Mouse (Mus musculus) CH12.LX (cell line): ENCODE results near the gene Vps41. TPM values are rescaled to one million over a fixed set of nuclear protein-coding genes. Genes with fewer than 3 reads are reported as not detected.

Source experiments
- DNase-seq: peaks from one replicate; pipeline ENCODE4 v3.0.0-alpha.2; 2013; ENCODE audit errors: extremely low read depth
- H3K27ac ChIP-seq: 2 replicates; pipeline ENCODE4 v1.5.1; 2012; ENCODE audit warnings: low read depth, mild to moderate bottlenecking, control low read depth, moderate library complexity; ENCODE audit not compliant: insufficient read depth
- H3K27me3 ChIP-seq: replicated peaks from 2 replicates; pipeline ENCODE3; 2012; ENCODE audit warnings: inconsistent platforms
- H3K36me3 ChIP-seq, 2 experiments: replicated peaks in 1 of 2; 2 replicates each; pipeline versions ENCODE3 to v1.6.1; 2012; ENCODE audit warnings: inconsistent platforms in 1 of 2, low read length in 1 of 2, mild to moderate bottlenecking in 1 of 2, mixed read lengths in 1 of 2, moderate library complexity in 1 of 2; ENCODE audit not compliant: control insufficient read depth in 1 of 2, insufficient read depth in 1 of 2
- H3K4me1 ChIP-seq, 2 experiments: 2 replicates each; pipeline ENCODE4 v1.6.1; 2012; ENCODE audit warnings: inconsistent platforms in 1 of 2, moderate library complexity in 1 of 2; ENCODE audit not compliant: insufficient read depth in 2 of 2, control insufficient read depth in 1 of 2
- H3K4me2 ChIP-seq: 2 replicates; pipeline ENCODE4 v1.6.1; 2012; ENCODE audit warnings: low read depth, mild to moderate bottlenecking, control low read depth; ENCODE audit not compliant: poor library complexity, insufficient read depth, severe bottlenecking
- H3K4me3 ChIP-seq, 3 experiments: fragments of 150-350 bp in 1 of 3; sonication (generic) in 1 of 3; replicated peaks in 1 of 3; 2 replicates each; pipeline versions ENCODE3 to v1.5.1; 2011 to 2012; ENCODE audit warnings: low read depth in 2 of 3, low read length in 2 of 3, mild to moderate bottlenecking in 2 of 3, moderate library complexity in 2 of 3, control low read depth in 1 of 3, improper control_type of control experiment in 1 of 3, inconsistent platforms in 1 of 3, mixed read lengths in 1 of 3; ENCODE audit not compliant: poor library complexity in 1 of 3
- H3K79me2 ChIP-seq: replicated peaks from 2 replicates; pipeline ENCODE4 v1.6.1; 2012; ENCODE audit warnings: mild to moderate bottlenecking, moderate library complexity; ENCODE audit not compliant: control insufficient read depth, poor library complexity, insufficient read depth, severe bottlenecking; ENCODE audit errors: extremely low read depth
- H3K9ac ChIP-seq: 2 replicates; pipeline ENCODE4 v1.6.1; 2012; ENCODE audit warnings: low read depth, mild to moderate bottlenecking, control low read depth, moderate library complexity; ENCODE audit not compliant: insufficient read depth
- H3K9me3 ChIP-seq: replicated peaks from 2 replicates; pipeline ENCODE3; 2012; ENCODE audit warnings: low read length, inconsistent platforms, mixed read lengths
- BHLHE40 ChIP-seq: IDR thresholded peaks from 2 replicates; pipeline ENCODE4 v1.6.1; 2011; ENCODE audit warnings: mild to moderate bottlenecking, low read depth, low read length, improper control_type of control experiment
- CHD1 ChIP-seq: IDR thresholded peaks from 2 replicates; pipeline ENCODE4 v1.6.1; 2012; ENCODE audit warnings: low read depth, low read length, improper control_type of control experiment, inconsistent platforms
- CTCF ChIP-seq, 2 experiments: IDR thresholded peaks in 1 of 2; conservative IDR thresholded peaks in 1 of 2; 2 replicates each; pipeline ENCODE4 v1.5.1; 2011 to 2012; ENCODE audit warnings: low read depth in 2 of 2, low read length in 2 of 2, improper control_type of control experiment in 1 of 2, inconsistent platforms in 1 of 2, mild to moderate bottlenecking in 1 of 2, moderate library complexity in 1 of 2
- ELF1 ChIP-seq: IDR thresholded peaks from 2 replicates; pipeline ENCODE4 v1.6.1; 2014; ENCODE audit warnings: low read depth, mild to moderate bottlenecking, inconsistent platforms, low read length, improper control_type of control experiment
- ETS1 ChIP-seq: conservative IDR thresholded peaks from 2 replicates; pipeline ENCODE4 v1.6.1; 2012; ENCODE audit warnings: low read depth, mild to moderate bottlenecking, inconsistent platforms, low read length, improper control_type of control experiment, moderate library complexity
- GABPA ChIP-seq: IDR thresholded peaks from 2 replicates; pipeline ENCODE4 v1.6.1; 2012; ENCODE audit warnings: low read depth, low read length, improper control_type of control experiment, inconsistent platforms; ENCODE audit not compliant: insufficient replicate concordance
- HCFC1 ChIP-seq: IDR thresholded peaks from 2 replicates; pipeline ENCODE4 v1.6.1; 2012; ENCODE audit warnings: low read depth, mild to moderate bottlenecking, inconsistent platforms, low read length, improper control_type of control experiment
- IRF4 ChIP-seq: IDR thresholded peaks from 2 replicates; pipeline ENCODE4 v1.6.1; 2014; ENCODE audit warnings: low read depth, mild to moderate bottlenecking, inconsistent platforms, low read length, improper control_type of control experiment
- JUN ChIP-seq: IDR thresholded peaks from 2 replicates; pipeline ENCODE4 v1.6.1; 2011; ENCODE audit warnings: low read depth, mild to moderate bottlenecking, low read length, improper control_type of control experiment, moderate library complexity; ENCODE audit not compliant: insufficient read depth
- JUND ChIP-seq: conservative IDR thresholded peaks from 2 replicates; pipeline ENCODE4 v1.6.1; 2011; ENCODE audit warnings: low read depth, low read length, improper control_type of control experiment
- KAT2A ChIP-seq: IDR thresholded peaks from 2 replicates; pipeline ENCODE4 v1.6.1; 2012; ENCODE audit warnings: low read length, improper control_type of control experiment, inconsistent platforms; ENCODE audit not compliant: insufficient replicate concordance
- MAX ChIP-seq: IDR thresholded peaks from 2 replicates; pipeline ENCODE4 v1.6.1; 2011; ENCODE audit warnings: low read length, improper control_type of control experiment
- MAZ ChIP-seq: IDR thresholded peaks from 2 replicates; pipeline ENCODE4 v1.6.1; 2012; ENCODE audit warnings: low read depth, mild to moderate bottlenecking, inconsistent platforms, low read length, improper control_type of control experiment, moderate library complexity
- MXI1 ChIP-seq: IDR thresholded peaks from 2 replicates; pipeline ENCODE4 v1.6.1; 2011; ENCODE audit warnings: mild to moderate bottlenecking, low read depth, low read length, improper control_type of control experiment
- NELFE ChIP-seq: IDR thresholded peaks from 2 replicates; pipeline ENCODE4 v1.6.1; 2011; ENCODE audit warnings: low read depth, low read length, improper control_type of control experiment
- NRF1 ChIP-seq: IDR thresholded peaks from 2 replicates; pipeline ENCODE4 v1.6.1; 2014; ENCODE audit warnings: low read depth, mild to moderate bottlenecking, inconsistent platforms, low read length, improper control_type of control experiment, moderate library complexity
- PAX5 ChIP-seq: IDR thresholded peaks from 2 replicates; pipeline ENCODE4 v1.6.1; 2012; ENCODE audit warnings: low read length, inconsistent platforms, mixed read lengths
- POLR2A ChIP-seq: IDR thresholded peaks from 2 replicates; pipeline ENCODE4 v1.6.1; 2011; ENCODE audit warnings: low read depth, mild to moderate bottlenecking, improper control_type of control experiment, low read length
- RAD21 ChIP-seq: IDR thresholded peaks from 2 replicates; pipeline ENCODE4 v1.6.1; 2011; ENCODE audit warnings: low read depth, mild to moderate bottlenecking, low read length, improper control_type of control experiment, moderate library complexity
- SMC3 ChIP-seq: IDR thresholded peaks from 2 replicates; pipeline ENCODE4 v1.6.1; 2011; ENCODE audit warnings: low read depth, low read length, improper control_type of control experiment
- UBTF ChIP-seq: IDR thresholded peaks from 2 replicates; pipeline ENCODE4 v1.6.1; 2012; ENCODE audit warnings: low read depth, mild to moderate bottlenecking, inconsistent platforms, low read length, improper control_type of control experiment, moderate library complexity
- ZMIZ1 ChIP-seq: IDR thresholded peaks from 2 replicates; pipeline ENCODE4 v1.6.1; 2012; ENCODE audit warnings: low read depth, mild to moderate bottlenecking, inconsistent platforms, low read length, improper control_type of control experiment
- dilution Hi-C: fragments of 300-500 bp; cut with MboI; formaldehyde crosslinking; loops from 2 replicates; pipeline ENCODE4 v1.14.3; 2020; ENCODE audit warnings: low sequenced_read_pairs; ENCODE audit not compliant: extremely low pct_unique_long_range_greater_than_20kb, extremely low pct_ligation_motif_present
- in situ Hi-C: fragments of 300-500 bp; cut with MboI; formaldehyde crosslinking; loops from 3 replicates; pipeline ENCODE4 v1.14.3; 2019; ENCODE audit warnings: low sequenced_read_pairs, low pct_ligation_motif_present, low pct_unique_long_range_greater_than_20kb, mixed read lengths
- polyA plus RNA-seq: library from polyadenylated mRNA; unstranded; fragments of >175 nt; gene quantifications from 2 replicates; pipeline ENCODE4 v1.2.1, GENCODE M21; 2012; ENCODE audit warnings: low read depth; ENCODE audit not compliant: insufficient read length
- total RNA-seq, 2 experiments: library from RNA; depleted of rRNA; stranded (reverse); fragments of 300-350 nt in 1 of 2; fragments of >200 nt in 1 of 2; gene quantifications; 2 replicates each; pipeline ENCODE4 v1.2.3; 2012 to 2014

The Vps41 gene
- total and polyA plus RNA-seq, 3 experiments, result 41.7 to 59.2 (median 48.1) TPM

DNA sequence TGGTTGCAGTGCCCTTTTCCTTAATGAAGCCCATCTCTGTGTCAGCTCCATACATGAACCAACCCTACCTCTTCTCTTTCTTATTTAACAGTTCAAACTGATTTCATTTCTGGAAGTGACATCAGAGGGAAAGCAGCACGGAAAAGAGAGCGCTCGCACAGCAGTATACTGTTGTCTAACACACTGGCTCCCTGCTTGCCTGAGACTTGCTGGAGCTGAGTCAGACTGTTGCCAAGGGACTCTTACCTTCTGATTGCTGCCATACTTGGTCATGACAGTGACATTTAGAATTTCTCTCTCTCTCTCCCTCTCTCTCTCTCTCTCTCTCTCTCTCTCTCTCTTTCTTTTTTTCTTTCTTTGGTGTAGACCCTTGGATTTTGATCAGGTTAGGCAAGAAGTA, 142.3 kb downstream of the Vps41 start:
- no peak for DNase-seq
- Histone ChIP-seq H3K4me1 (peaks cover 0 to 4% of the 10 kb centered on the region in 2 experiments; a peak in 1 of 4 replicates), H3K9ac (no peak overlapping the region), H3K27me3 (no peaks in the 10 kb centered on the region), H3K4me2 (no peak overlapping the region), H3K4me3 (no peak overlapping the region), H3K27ac (no peak overlapping the region), H3K9me3 (no peaks in the 10 kb centered on the region), H3K79me2 (no peaks in the 10 kb centered on the region), H3K36me3 (peaks cover 30 to 67% of the 10 kb centered on the region in 2 experiments)
- in situ Hi-C loops (no loop called here), dilution Hi-C loops (no loop called here)
- no peak for TF ChIP-seq POLR2A
- TF ChIP-seq MXI1, result no peak
- no peak for TF ChIP-seq GABPA
- TF ChIP-seq CHD1, result no peak
- no peak for TF ChIP-seq ETS1
- TF ChIP-seq NRF1, result no peak
- TF ChIP-seq CTCF (conservative IDR thresholded peaks at IDR 0.05 in 1 of 2, IDR thresholded peaks at IDR 0.05 in 1 of 2; ENCODE audit: low read depth in 2 of 2, low read length in 2 of 2), result no peak
- TF ChIP-seq RAD21, result no peak
- no peak for TF ChIP-seq ELF1
- TF ChIP-seq UBTF, result no peak
- TF ChIP-seq NELFE, result no peak
- no peak for TF ChIP-seq SMC3

DNA sequence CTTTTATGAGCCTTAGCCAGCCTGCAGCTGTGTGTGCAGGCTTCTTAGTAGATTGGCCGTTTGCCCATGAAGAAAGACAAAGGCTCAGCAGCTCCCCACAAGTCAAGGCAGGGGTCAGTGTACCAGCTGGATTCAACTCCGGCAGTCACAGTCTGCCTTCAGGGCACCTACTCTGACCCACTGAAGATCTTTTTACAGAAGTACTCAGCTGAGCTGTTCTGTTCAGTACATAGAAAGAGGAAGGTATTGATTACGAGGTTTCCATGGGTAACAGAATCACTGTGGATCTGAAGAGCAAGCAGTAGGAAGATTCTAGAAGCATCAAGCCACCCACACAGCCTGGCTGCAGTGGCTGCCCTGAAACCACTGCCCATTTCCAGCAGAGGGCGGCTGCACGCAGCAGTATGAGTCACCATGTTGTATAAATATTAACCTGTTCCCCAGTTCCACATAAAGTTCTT, 151.0 kb downstream of the Vps41 start:
- no peak overlapping the region for H3K27ac ChIP-seq
- H3K4me1 ChIP-seq, result peaks cover 0 to 5% of the 10 kb centered on the region in 2 experiments; a peak in 1 of 4 replicates
- dilution Hi-C loops (no loop called here), in situ Hi-C loops (no loop called here)
- no peaks in the 10 kb centered on the region for H3K27me3 ChIP-seq
- H3K36me3 ChIP-seq, result peaks cover 24 to 44% of the 10 kb centered on the region in 2 experiments
- H3K4me3 ChIP-seq, result no peak overlapping the region
- H3K79me2 ChIP-seq, result no peaks in the 10 kb centered on the region
- no peak overlapping the region for H3K4me2 ChIP-seq
- DNase-seq, result peak; percentile 13
- H3K9me3 ChIP-seq, result no peaks in the 10 kb centered on the region
- TF ChIP-seq NRF1 (no peak), RAD21 (peak; percentile 29), CTCF (conservative IDR thresholded peaks at IDR 0.05 in 1 of 2, IDR thresholded peaks at IDR 0.05 in 1 of 2; ENCODE audit: low read depth in 2 of 2, low read length in 2 of 2) (peak; percentile 16 to 45; a peak in 2 of 4 replicates), SMC3 (peak; percentile 38)
- H3K9ac ChIP-seq, result no peak overlapping the region

GRCm38 (mm10) chr13:18868825-18869224, 151.7 kb downstream of the Vps41 start:
- Histone ChIP-seq H3K79me2 (no peaks in the 10 kb centered on the region), H3K27me3 (no peaks in the 10 kb centered on the region), H3K4me3 (no peak overlapping the region), H3K9me3 (no peaks in the 10 kb centered on the region), H3K27ac (no peak overlapping the region), H3K4me2 (no peak overlapping the region), H3K4me1 (peaks cover 0 to 8% of the 10 kb centered on the region in 2 experiments; a peak in 1 of 4 replicates), H3K36me3 (peaks cover 17 to 36% of the 10 kb centered on the region in 2 experiments), H3K9ac (no peak overlapping the region)
- dilution Hi-C loops, result no loop called here
- TF ChIP-seq HCFC1 (no peak), CHD1 (no peak), ELF1 (no peak), GABPA (no peak), KAT2A (no peak), PAX5 (no peak), CTCF (conservative IDR thresholded peaks at IDR 0.05 in 1 of 2, IDR thresholded peaks at IDR 0.05 in 1 of 2; ENCODE audit: low read depth in 2 of 2, low read length in 2 of 2) (no peak), NELFE (no peak), BHLHE40 (no peak), MAZ (no peak), JUN (no peak), ETS1 (no peak), ZMIZ1 (no peak), SMC3 (no peak), JUND (no peak), MAX (no peak), IRF4 (no peak), UBTF (no peak)
- in situ Hi-C loops, result no loop called here
- no peak for DNase-seq
